Mouse (Mus musculus) brain, adult 2 months (tissue): ENCODE measurements around the gene Smarcc1.

Experiments used
- DNase-seq: peaks from one replicate; pipeline ENCODE4 v3.0.0; 2011; ENCODE audit warnings: low read depth, low spot score

The Smarcc1 gene

GRCm38 (mm10) chr9:110230395-110231071 lies 113.0 kb downstream of the Smarcc1 start:
- peak; percentile 96 for DNase-seq

GRCm38 (mm10) chr9:110234962-110235361 lies 117.5 kb downstream of the Smarcc1 start:
- DNase-seq = no peak

GRCm38 (mm10) chr9:110243221-110243833 lies 125.8 kb downstream of the Smarcc1 start, which contains the start of gene Cspg5:
Gene Cspg5 (plus strand): TSS chr9:110243783.
- DNase-seq = peak; percentile 43

- DNase-seq = no peak
Measured at GRCm38 (mm10) chr9:110244567-110244888, 127.0 kb downstream of the Smarcc1 start.

- peak; percentile 86 for DNase-seq
Measured at GRCm38 (mm10) chr9:110244889-110245589, 127.5 kb downstream of the Smarcc1 start.

- peak; percentile 83 for DNase-seq
Measured at GRCm38 (mm10) chr9:110245590-110246320, 128.2 kb downstream of the Smarcc1 start.

- DNase-seq = no peak
Measured at GRCm38 (mm10) chr9:110246321-110246640, 128.8 kb downstream of the Smarcc1 start.

GRCm38 (mm10) chr9:110247049-110247448 lies 129.5 kb downstream of the Smarcc1 start:
- DNase-seq = no peak

GRCm38 (mm10) chr9:110248861-110249260 lies 131.4 kb downstream of the Smarcc1 start:
- DNase-seq = no peak

- peak; percentile 83 for DNase-seq
Measured at GRCm38 (mm10) chr9:110249823-110250543, 132.5 kb downstream of the Smarcc1 start.

GRCm38 (mm10) chr9:110250776-110251175 lies 133.3 kb downstream of the Smarcc1 start:
- DNase-seq = no peak

GRCm38 (mm10) chr9:110255407-110256019 lies 138.0 kb downstream of the Smarcc1 start:
- peak; percentile 61 for DNase-seq

- DNase-seq = peak; percentile 84
Measured at GRCm38 (mm10) chr9:110258646-110259045, 141.1 kb downstream of the Smarcc1 start.

GRCm38 (mm10) chr9:110259118-110259517 lies 141.6 kb downstream of the Smarcc1 start:
- no peak for DNase-seq

GRCm38 (mm10) chr9:110263181-110263580 lies 145.7 kb downstream of the Smarcc1 start:
- no peak for DNase-seq

GRCm38 (mm10) chr9:110264991-110265390 lies 147.5 kb downstream of the Smarcc1 start:
- no peak for DNase-seq

- DNase-seq = no peak
Measured at GRCm38 (mm10) chr9:110268416-110268815, 150.9 kb downstream of the Smarcc1 start.

- DNase-seq = no peak
Measured at GRCm38 (mm10) chr9:110272330-110272729, 154.8 kb downstream of the Smarcc1 start.

- peak; percentile 66 for DNase-seq
Measured at GRCm38 (mm10) chr9:110273507-110273906, 156.0 kb downstream of the Smarcc1 start.

- DNase-seq = no peak
Measured at GRCm38 (mm10) chr9:110275882-110276281, 158.4 kb downstream of the Smarcc1 start.

- peak; percentile 33 for DNase-seq
Measured at GRCm38 (mm10) chr9:110277431-110277881, 159.9 kb downstream of the Smarcc1 start.
